Mouse (Mus musculus) G1E (cell line): ENCODE data around the gene Tbc1d10a. TPM values are rescaled to one million over a fixed set of nuclear protein-coding genes. Genes with fewer than 3 reads are reported as not detected.

Source experiments
- ATAC-seq: 2 replicates; pipeline ENCODE4 v1.8.0; 2016; ENCODE audit warnings: mild to moderate bottlenecking; ENCODE audit not compliant: insufficient number of reproducible peaks, poor library complexity, low FRiP score, severe bottlenecking; ENCODE audit errors: extremely low read depth
- DNase-seq: peaks from one replicate; pipeline ENCODE4 v3.0.0; 2012; ENCODE audit warnings: low spot score
- H3K27me3 ChIP-seq: 2 replicates; pipeline ENCODE4 v1.6.1; 2012; ENCODE audit warnings: mild to moderate bottlenecking, low read length, inconsistent platforms; ENCODE audit not compliant: insufficient read depth
- H3K36me3 ChIP-seq: replicated peaks from 2 replicates; pipeline ENCODE3; 2012; ENCODE audit warnings: mild to moderate bottlenecking, inconsistent platforms
- H3K4me1 ChIP-seq: 2 replicates; pipeline ENCODE4 v1.6.1; 2012; ENCODE audit warnings: low read depth, low read length, inconsistent platforms, mixed read lengths; ENCODE audit not compliant: insufficient read depth
- H3K4me3 ChIP-seq: 2 replicates; pipeline ENCODE4 v1.5.1; 2012; ENCODE audit warnings: low read depth, mild to moderate bottlenecking, inconsistent platforms, low read length, moderate library complexity, mixed read lengths
- H3K9me3 ChIP-seq: replicated peaks from 2 replicates; pipeline ENCODE4 v1.6.1; 2012; ENCODE audit warnings: inconsistent platforms
- CTCF ChIP-seq: IDR thresholded peaks from 2 replicates; pipeline ENCODE4 v1.5.1; 2012; ENCODE audit warnings: low read depth, low read length, inconsistent platforms, mixed read lengths
- GATA1 ChIP-seq: IDR thresholded peaks from 2 replicates; pipeline ENCODE4 v1.6.1; 2012; ENCODE audit warnings: borderline replicate concordance, low read length, inconsistent platforms, mixed read lengths
- GATA2 ChIP-seq: IDR thresholded peaks from 2 replicates; pipeline ENCODE4 v1.6.1; 2012; ENCODE audit warnings: low read depth, low read length, inconsistent platforms, borderline replicate concordance
- POLR2AphosphoS5 ChIP-seq: IDR thresholded peaks from 2 replicates; pipeline ENCODE4 v1.6.1; 2012; ENCODE audit warnings: low read depth, low read length, inconsistent platforms; ENCODE audit not compliant: insufficient replicate concordance
- TAL1 ChIP-seq: conservative IDR thresholded peaks from 2 replicates; pipeline ENCODE4 v1.6.1; 2012; ENCODE audit warnings: low read depth, low read length, inconsistent platforms, mixed read lengths
- polyA plus RNA-seq: library from polyadenylated mRNA; stranded (reverse); fragments of >175 nt; gene quantifications from 2 replicates; pipeline ENCODE4 v1.2.3, GENCODE M21; 2012
- total RNA-seq, 2 experiments: library from RNA; stranded (forward) in 1 of 2; stranded (reverse) in 1 of 2; fragments of 200-1000 nt in 1 of 2; fragments of >200 nt in 1 of 2; fragmentation: Nextera tagmentation in 1 of 2; gene quantifications; 2 replicates each; pipeline ENCODE4 v1.2.3; 2014 to 2017

Gene Tbc1d10a
- total and polyA plus RNA-seq, 3 experiments: 5.0 to 24.1 (median 20.8) TPM

DNA sequence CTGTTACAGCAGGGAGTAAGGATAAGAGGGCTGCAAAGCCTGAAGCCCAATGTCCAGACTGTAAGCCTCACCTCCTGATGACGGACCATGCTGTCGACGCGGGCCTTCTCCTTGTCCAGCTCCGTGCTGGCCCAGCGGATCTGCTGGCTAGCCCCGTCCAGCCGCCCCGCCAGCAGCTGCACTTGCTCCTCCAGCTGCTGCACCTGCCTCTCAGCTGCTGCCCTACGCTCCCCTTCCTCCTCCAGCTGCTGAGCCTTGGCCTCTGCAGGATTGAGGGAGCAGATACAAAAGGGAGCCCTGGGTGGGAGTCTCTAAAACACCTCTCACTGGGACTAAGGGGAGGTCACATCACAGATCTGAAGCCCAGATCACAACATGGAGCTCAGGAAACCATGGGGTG is 39.5 kb upstream of the Tbc1d10a start:
- TF ChIP-seq GATA2: no peak
- TF ChIP-seq CTCF: no peak
- TF ChIP-seq POLR2AphosphoS5: no peak
- no peak for TF ChIP-seq TAL1
- no peak for TF ChIP-seq GATA1
- H3K9me3 ChIP-seq: no peaks in the 10 kb centered on the region
- no peak overlapping the region for H3K4me3 ChIP-seq
- no peak for ATAC-seq
- peaks cover 11% of the 10 kb centered on the region; the same call in 1 of the 2 replicates for H3K27me3 ChIP-seq
- no peak for DNase-seq
- H3K4me1 ChIP-seq: no peaks in the 10 kb centered on the region
- peaks cover 39% of the 10 kb centered on the region for H3K36me3 ChIP-seq

GRCm38 (mm10) chr11:4148120-4148519 is 38.5 kb upstream of the Tbc1d10a start:
- Histone ChIP-seq H3K36me3 (peaks cover 28% of the 10 kb centered on the region), H3K27me3 (peaks cover 11% of the 10 kb centered on the region; the same call in 1 of the 2 replicates), H3K9me3 (no peaks in the 10 kb centered on the region), H3K4me3 (no peak overlapping the region), H3K4me1 (no peaks in the 10 kb centered on the region)
- no peak for TF ChIP-seq POLR2AphosphoS5
- TF ChIP-seq GATA1: no peak
- no peak for TF ChIP-seq GATA2
- no peak for TF ChIP-seq TAL1
- no peak for TF ChIP-seq CTCF
- DNase-seq (no peak), ATAC-seq (no peak)

- ATAC-seq (no peak), DNase-seq (no peak)
- H3K4me3 ChIP-seq: no peak overlapping the region
- H3K36me3 ChIP-seq: peaks cover 23% of the 10 kb centered on the region
- no peaks in the 10 kb centered on the region for H3K9me3 ChIP-seq
- TF ChIP-seq GATA2 (no peak), POLR2AphosphoS5 (no peak), GATA1 (no peak), TAL1 (no peak), CTCF (no peak)
- no peaks in the 10 kb centered on the region for H3K4me1 ChIP-seq
- peaks cover 11% of the 10 kb centered on the region; the same call in 1 of the 2 replicates for H3K27me3 ChIP-seq
These were observed 37.9 kb upstream of the Tbc1d10a start for GRCm38 (mm10) chr11:4148536-4149156.

DNA sequence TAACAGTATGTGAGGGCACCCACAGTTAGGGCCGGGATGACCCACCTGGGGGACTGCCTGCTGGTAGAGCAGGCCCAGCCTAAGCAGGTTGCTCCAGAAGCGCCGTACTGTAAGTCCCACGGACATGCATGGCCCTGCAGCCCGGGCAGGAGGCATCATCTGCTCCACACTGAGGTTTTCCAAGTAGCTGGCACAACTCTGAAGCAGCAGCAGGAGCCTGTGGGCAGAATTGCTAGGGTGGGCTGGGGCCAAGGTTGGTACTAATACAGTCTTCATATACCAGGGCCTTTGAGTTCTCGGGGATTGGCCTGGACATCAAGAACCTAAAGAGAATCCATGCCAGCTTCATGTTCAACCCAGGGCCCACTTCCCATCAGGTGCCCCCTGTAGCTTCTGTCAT is 36.7 kb upstream of the Tbc1d10a start:
- Histone ChIP-seq H3K27me3 (peaks cover 11% of the 10 kb centered on the region; the same call in 1 of the 2 replicates), H3K4me3 (no peak overlapping the region), H3K4me1 (no peaks in the 10 kb centered on the region), H3K36me3 (peaks cover 14% of the 10 kb centered on the region), H3K9me3 (peaks cover 4% of the 10 kb centered on the region; the same call in 1 of the 2 replicates)
- no peak for DNase-seq
- ATAC-seq: no peak
- no peak for TF ChIP-seq GATA2
- TF ChIP-seq CTCF: no peak
- TF ChIP-seq TAL1: no peak
- TF ChIP-seq GATA1: no peak
- TF ChIP-seq POLR2AphosphoS5: no peak

- DNase-seq: no peak
- Histone ChIP-seq H3K36me3 (peaks cover 11% of the 10 kb centered on the region), H3K9me3 (peaks cover 4% of the 10 kb centered on the region; the same call in 1 of the 2 replicates), H3K4me3 (no peak overlapping the region), H3K4me1 (peaks cover 3% of the 10 kb centered on the region; the same call in 1 of the 2 replicates), H3K27me3 (peaks cover 5% of the 10 kb centered on the region; the same call in 1 of the 2 replicates)
- ATAC-seq: no peak
- TF ChIP-seq POLR2AphosphoS5 (no peak), TAL1 (no peak), GATA2 (no peak), GATA1 (no peak), CTCF (no peak)
These were observed 32.9 kb upstream of the Tbc1d10a start for GRCm38 (mm10) chr11:4153694-4154093.

DNA sequence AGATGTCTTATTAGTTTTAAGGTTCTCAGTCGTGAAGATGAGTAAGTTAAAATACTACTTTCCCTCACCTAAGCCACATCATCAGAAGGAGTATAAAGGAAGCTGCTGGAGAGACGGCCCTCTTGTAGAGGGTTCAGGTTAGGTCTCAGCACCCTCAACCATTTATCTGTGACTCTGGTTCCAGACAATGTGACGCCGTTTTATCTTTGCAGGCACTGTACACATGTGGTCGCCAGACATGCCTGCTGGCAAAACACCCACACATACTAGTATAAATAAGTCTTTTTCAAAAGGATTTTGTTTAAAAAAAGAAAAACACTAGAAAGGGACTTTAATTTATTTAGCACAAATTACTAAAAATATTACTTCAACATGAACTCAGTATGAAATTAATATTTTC is 30.9 kb upstream of the Tbc1d10a start:
- no peak for DNase-seq
- ATAC-seq: no peak
- peaks cover 4% of the 10 kb centered on the region; the same call in 1 of the 2 replicates for H3K27me3 ChIP-seq
- H3K4me1 ChIP-seq: peaks cover 15% of the 10 kb centered on the region
- no peak overlapping the region for H3K4me3 ChIP-seq
- TF ChIP-seq CTCF (no peak), TAL1 (no peak), GATA2 (no peak), GATA1 (no peak), POLR2AphosphoS5 (no peak)
- peaks cover 4% of the 10 kb centered on the region; the same call in 1 of the 2 replicates for H3K9me3 ChIP-seq
- peaks cover 7% of the 10 kb centered on the region for H3K36me3 ChIP-seq
